Mouse (Mus musculus): ENCODE data around the gene Arpp21. TPM values are rescaled to one million over a fixed set of nuclear protein-coding genes. Genes with fewer than 3 reads are reported as not detected.

The Arpp21 gene
- polyA plus RNA-seq, 1 experiment, result 36.1 TPM

DNA sequence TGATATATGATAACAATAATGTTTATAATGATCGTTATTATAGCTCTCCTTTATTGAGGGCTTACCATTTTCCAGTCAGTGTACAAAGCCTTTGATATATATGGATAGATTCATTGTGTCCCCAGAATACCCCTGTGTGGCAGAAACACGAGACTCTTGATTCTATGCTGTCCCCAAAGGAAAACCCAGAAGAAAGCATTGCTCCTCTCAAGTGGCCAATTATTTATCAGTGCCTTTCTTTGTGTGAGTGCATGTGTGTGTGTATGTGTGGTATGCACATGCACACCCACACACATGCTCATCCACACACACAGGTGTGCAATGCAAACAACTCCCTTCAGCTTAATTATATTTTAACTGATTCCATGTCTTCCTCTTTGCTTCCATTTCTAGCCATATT lies 25.8 kb upstream of the Arpp21 start:
- Histone ChIP-seq H3K36me3 (ENCODE audit: control insufficient read depth, insufficient read depth) (no peaks in the 10 kb centered on the region), H3K4me2 (ENCODE audit: low read depth) (no peak overlapping the region), H3K27me3 (ENCODE audit: control insufficient read depth, insufficient read depth, insufficient read length) (no peaks in the 10 kb centered on the region), H3ac (ENCODE audit: control insufficient read depth, insufficient read length) (no peak overlapping the region), H3K79me2 (ENCODE audit: control insufficient read depth, insufficient read depth) (no peaks in the 10 kb centered on the region), H3K4me3 (no peak overlapping the region)
- TF ChIP-seq TCF3 (IDR thresholded peaks at IDR 0.05; ENCODE audit: insufficient read length, low read depth) (no peak), MAX (IDR thresholded peaks at IDR 0.05; ENCODE audit: low read depth) (no peak), POLR2AphosphoS2 (IDR thresholded peaks at IDR 0.05; ENCODE audit: insufficient read length, low read depth) (no peak), CEBPB (IDR thresholded peaks at IDR 0.05; ENCODE audit: insufficient read depth, poor library complexity, severe bottlenecking) (no peak), REST (IDR thresholded peaks at IDR 0.05; ENCODE audit: insufficient read depth, insufficient read length) (no peak), MYOD1 (IDR thresholded peaks at IDR 0.05; ENCODE audit: control insufficient read depth in 1 of 3, insufficient read length in 2 of 3, low read depth in 2 of 3) (no peak), E2F4 (IDR thresholded peaks at IDR 0.05; ENCODE audit: insufficient read depth) (no peak), USF1 (IDR thresholded peaks at IDR 0.05; ENCODE audit: low read depth) (no peak), POLR2A (IDR thresholded peaks at IDR 0.05; ENCODE audit: insufficient read length, low read depth) (no peak), SRF (IDR thresholded peaks at IDR 0.05; ENCODE audit: control insufficient read depth, insufficient read length, low read depth) (no peak), TCF12 (IDR thresholded peaks at IDR 0.05; ENCODE audit: insufficient read depth, poor library complexity, severe bottlenecking) (no peak), MYOG (IDR thresholded peaks at IDR 0.05; ENCODE audit: control insufficient read depth in 1 of 3, insufficient read depth in 1 of 3, insufficient read length in 2 of 3, low read depth in 2 of 3) (no peak)

DNA sequence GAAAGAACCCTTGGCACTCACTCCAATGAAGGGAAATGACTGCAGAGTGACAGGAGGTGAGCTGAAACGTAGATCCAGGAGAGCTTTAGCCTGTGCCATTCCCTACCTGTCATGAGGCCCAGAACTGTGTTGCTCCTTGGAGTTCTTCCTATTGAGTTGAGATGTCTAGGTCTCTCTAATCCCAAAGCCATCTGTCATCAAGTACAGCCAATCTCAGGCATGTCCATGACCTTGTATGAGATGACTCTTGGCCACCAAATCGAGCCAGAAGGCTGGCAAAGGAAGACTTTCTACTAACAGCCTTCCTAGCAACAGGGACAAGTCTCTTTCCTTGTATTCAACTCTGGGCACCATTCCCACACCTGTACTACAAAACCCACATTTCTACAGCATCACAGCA lies 25.0 kb upstream of the Arpp21 start:
- Histone ChIP-seq H3K79me2 (ENCODE audit: control insufficient read depth, insufficient read depth) (no peaks in the 10 kb centered on the region), H3K4me3 (no peak overlapping the region), H3K36me3 (ENCODE audit: control insufficient read depth, insufficient read depth) (no peaks in the 10 kb centered on the region), H3K4me2 (ENCODE audit: low read depth) (no peak overlapping the region), H3ac (ENCODE audit: control insufficient read depth, insufficient read length) (no peak overlapping the region), H3K27me3 (ENCODE audit: control insufficient read depth, insufficient read depth, insufficient read length) (no peaks in the 10 kb centered on the region)
- TF ChIP-seq POLR2AphosphoS2 (IDR thresholded peaks at IDR 0.05; ENCODE audit: insufficient read length, low read depth) (no peak), MAX (IDR thresholded peaks at IDR 0.05; ENCODE audit: low read depth) (no peak), MYOD1 (IDR thresholded peaks at IDR 0.05; ENCODE audit: control insufficient read depth in 1 of 3, insufficient read length in 2 of 3, low read depth in 2 of 3) (no peak), CEBPB (IDR thresholded peaks at IDR 0.05; ENCODE audit: insufficient read depth, poor library complexity, severe bottlenecking) (no peak), TCF12 (IDR thresholded peaks at IDR 0.05; ENCODE audit: insufficient read depth, poor library complexity, severe bottlenecking) (no peak), POLR2A (IDR thresholded peaks at IDR 0.05; ENCODE audit: insufficient read length, low read depth) (no peak), USF1 (IDR thresholded peaks at IDR 0.05; ENCODE audit: low read depth) (no peak), SRF (IDR thresholded peaks at IDR 0.05; ENCODE audit: control insufficient read depth, insufficient read length, low read depth) (no peak), TCF3 (IDR thresholded peaks at IDR 0.05; ENCODE audit: insufficient read length, low read depth) (no peak), MYOG (IDR thresholded peaks at IDR 0.05; ENCODE audit: control insufficient read depth in 1 of 3, insufficient read depth in 1 of 3, insufficient read length in 2 of 3, low read depth in 2 of 3) (no peak), E2F4 (IDR thresholded peaks at IDR 0.05; ENCODE audit: insufficient read depth) (no peak), REST (IDR thresholded peaks at IDR 0.05; ENCODE audit: insufficient read depth, insufficient read length) (no peak)

- no peak overlapping the region for H3ac ChIP-seq (ENCODE audit: control insufficient read depth, insufficient read length)
- H3K79me2 ChIP-seq (ENCODE audit: control insufficient read depth, insufficient read depth), result no peaks in the 10 kb centered on the region
- no peak overlapping the region for H3K4me3 ChIP-seq
- H3K4me2 ChIP-seq (ENCODE audit: low read depth), result no peak overlapping the region
- TF ChIP-seq SRF (IDR thresholded peaks at IDR 0.05; ENCODE audit: control insufficient read depth, insufficient read length, low read depth), result no peak
- TF ChIP-seq REST (IDR thresholded peaks at IDR 0.05; ENCODE audit: insufficient read depth, insufficient read length), result no peak
- TF ChIP-seq CEBPB (IDR thresholded peaks at IDR 0.05; ENCODE audit: insufficient read depth, poor library complexity, severe bottlenecking), result no peak
- TF ChIP-seq MYOD1 (IDR thresholded peaks at IDR 0.05; ENCODE audit: control insufficient read depth in 1 of 3, insufficient read length in 2 of 3, low read depth in 2 of 3), result no peak
- TF ChIP-seq POLR2AphosphoS2 (IDR thresholded peaks at IDR 0.05; ENCODE audit: insufficient read length, low read depth), result no peak
- no peak for TF ChIP-seq TCF3 (IDR thresholded peaks at IDR 0.05; ENCODE audit: insufficient read length, low read depth)
- TF ChIP-seq TCF12 (IDR thresholded peaks at IDR 0.05; ENCODE audit: insufficient read depth, poor library complexity, severe bottlenecking), result no peak
- TF ChIP-seq MAX (IDR thresholded peaks at IDR 0.05; ENCODE audit: low read depth), result no peak
- no peak for TF ChIP-seq MYOG (IDR thresholded peaks at IDR 0.05; ENCODE audit: control insufficient read depth in 1 of 3, insufficient read depth in 1 of 3, insufficient read length in 2 of 3, low read depth in 2 of 3)
- no peak for TF ChIP-seq USF1 (IDR thresholded peaks at IDR 0.05; ENCODE audit: low read depth)
- TF ChIP-seq POLR2A (IDR thresholded peaks at IDR 0.05; ENCODE audit: insufficient read length, low read depth), result no peak
- no peak for TF ChIP-seq E2F4 (IDR thresholded peaks at IDR 0.05; ENCODE audit: insufficient read depth)
- no peaks in the 10 kb centered on the region for H3K27me3 ChIP-seq (ENCODE audit: control insufficient read depth, insufficient read depth, insufficient read length)
- H3K36me3 ChIP-seq (ENCODE audit: control insufficient read depth, insufficient read depth), result no peaks in the 10 kb centered on the region
Observed at GRCm38 (mm10) chr9:112258560-112258959, 22.8 kb upstream of the Arpp21 start.

- Histone ChIP-seq H3K79me2 (ENCODE audit: control insufficient read depth, insufficient read depth) (no peaks in the 10 kb centered on the region), H3K4me2 (ENCODE audit: low read depth) (no peak overlapping the region), H3K36me3 (ENCODE audit: control insufficient read depth, insufficient read depth) (no peaks in the 10 kb centered on the region), H3K4me3 (no peak overlapping the region), H3K27me3 (ENCODE audit: control insufficient read depth, insufficient read depth, insufficient read length) (no peaks in the 10 kb centered on the region), H3ac (ENCODE audit: control insufficient read depth, insufficient read length) (no peak overlapping the region)
- no peak for TF ChIP-seq TCF12 (IDR thresholded peaks at IDR 0.05; ENCODE audit: insufficient read depth, poor library complexity, severe bottlenecking)
- TF ChIP-seq MYOG (IDR thresholded peaks at IDR 0.05; ENCODE audit: control insufficient read depth in 1 of 3, insufficient read depth in 1 of 3, insufficient read length in 2 of 3, low read depth in 2 of 3), result no peak
- no peak for TF ChIP-seq MYOD1 (IDR thresholded peaks at IDR 0.05; ENCODE audit: control insufficient read depth in 1 of 3, insufficient read length in 2 of 3, low read depth in 2 of 3)
- no peak for TF ChIP-seq REST (IDR thresholded peaks at IDR 0.05; ENCODE audit: insufficient read depth, insufficient read length)
- TF ChIP-seq POLR2A (IDR thresholded peaks at IDR 0.05; ENCODE audit: insufficient read length, low read depth), result no peak
- no peak for TF ChIP-seq USF1 (IDR thresholded peaks at IDR 0.05; ENCODE audit: low read depth)
- TF ChIP-seq SRF (IDR thresholded peaks at IDR 0.05; ENCODE audit: control insufficient read depth, insufficient read length, low read depth), result no peak
- TF ChIP-seq MAX (IDR thresholded peaks at IDR 0.05; ENCODE audit: low read depth), result no peak
- no peak for TF ChIP-seq TCF3 (IDR thresholded peaks at IDR 0.05; ENCODE audit: insufficient read length, low read depth)
- no peak for TF ChIP-seq CEBPB (IDR thresholded peaks at IDR 0.05; ENCODE audit: insufficient read depth, poor library complexity, severe bottlenecking)
- no peak for TF ChIP-seq E2F4 (IDR thresholded peaks at IDR 0.05; ENCODE audit: insufficient read depth)
- no peak for TF ChIP-seq POLR2AphosphoS2 (IDR thresholded peaks at IDR 0.05; ENCODE audit: insufficient read length, low read depth)
Observed at GRCm38 (mm10) chr9:112255971-112256370, 20.2 kb upstream of the Arpp21 start.
